Mouse (Mus musculus) natural killer cell, adult 2 months (primary cell): Measurements from ENCODE around the gene Clec5a.
"Not testable (repeated sequence)": the region's sequence is repeated elsewhere in the genome, so short reads cannot be mapped to it uniquely, and the experiment has no call there.

ENCODE experiments used
- DNase-seq, 2 experiments: peaks; one replicate each; pipeline ENCODE4 v3.0.0; 2022; ENCODE audit warnings: low spot score in 2 of 2

Gene Clec5a

DNA sequence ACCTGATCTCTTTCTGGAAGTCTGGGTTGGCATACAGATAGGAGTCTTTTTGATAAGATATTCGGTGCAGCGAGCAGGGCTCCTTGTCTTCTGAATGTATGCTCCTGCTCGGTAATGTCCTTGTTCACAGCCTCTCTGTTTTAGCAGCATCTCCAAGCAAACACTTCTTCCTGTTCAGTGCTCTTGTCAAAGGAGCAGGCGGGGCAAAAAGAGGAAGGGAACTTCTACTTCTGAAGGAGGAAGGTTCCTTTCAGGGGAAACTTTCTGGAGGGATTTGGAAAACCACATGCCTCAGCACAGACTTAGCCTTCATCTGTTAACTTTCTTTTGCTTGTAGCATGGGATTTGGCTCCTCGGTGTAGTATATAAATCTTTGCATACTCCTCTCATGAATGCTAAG, at the start of gene Clec5a:
Gene Clec5a, minus strand, starts transcription at position 177 of the 400 bp plus-strand sequence.
- no peak for DNase-seq

DNA sequence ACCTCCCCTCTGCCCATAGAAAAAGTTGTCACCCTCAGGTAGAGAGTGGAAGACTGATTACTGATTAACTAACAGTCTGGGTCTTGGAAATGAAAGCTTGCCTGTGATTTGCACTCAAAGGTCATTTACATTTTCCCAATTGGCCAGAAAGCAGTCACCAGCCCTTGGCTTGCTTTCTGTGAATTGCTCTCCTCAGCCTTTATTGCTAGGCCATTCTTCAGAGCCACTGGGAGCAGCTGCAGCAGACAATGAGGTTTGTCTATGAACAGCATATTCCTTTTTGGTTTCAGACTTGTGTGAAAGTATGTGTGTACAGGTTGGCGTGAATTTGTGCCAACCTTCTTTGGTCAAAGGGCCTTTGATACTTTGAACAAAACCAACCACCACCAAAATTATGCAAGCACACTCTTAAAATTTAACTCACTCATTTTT, 49.0 kb upstream of the Clec5a start:
- no peak for DNase-seq

DNA sequence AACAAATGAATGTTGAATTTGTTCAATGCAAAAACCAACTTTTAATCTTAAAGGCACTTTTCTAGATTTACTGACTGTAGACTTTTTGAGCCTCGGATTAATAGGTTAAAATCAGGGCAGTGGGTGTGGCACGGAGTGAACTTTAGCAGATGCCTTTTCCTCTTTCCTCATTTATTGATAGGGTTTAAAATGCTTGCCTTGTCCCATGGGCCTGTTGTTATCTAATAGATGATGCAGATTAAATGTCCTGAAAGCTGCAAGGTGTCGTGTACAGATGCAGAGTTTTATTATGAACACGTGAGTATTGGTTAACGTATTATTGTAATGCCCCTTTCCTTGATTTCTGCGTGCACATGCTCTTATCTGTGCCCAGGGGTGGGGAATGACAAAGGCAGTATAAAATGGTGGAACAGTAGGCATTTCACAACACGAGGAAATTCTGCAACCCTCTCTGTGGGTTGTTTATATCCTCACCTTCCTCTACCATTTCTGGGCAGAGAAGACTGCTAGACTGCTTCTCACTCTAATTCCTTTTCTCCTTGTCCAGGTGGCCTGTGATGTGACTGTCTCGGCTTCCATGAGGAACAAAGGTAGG, 42.9 kb upstream of the Clec5a start, which contains the start of gene Mgam:
Gene Mgam, plus strand, starts transcription at position 426 of the 595 bp plus-strand sequence.
- no peak for DNase-seq

DNA sequence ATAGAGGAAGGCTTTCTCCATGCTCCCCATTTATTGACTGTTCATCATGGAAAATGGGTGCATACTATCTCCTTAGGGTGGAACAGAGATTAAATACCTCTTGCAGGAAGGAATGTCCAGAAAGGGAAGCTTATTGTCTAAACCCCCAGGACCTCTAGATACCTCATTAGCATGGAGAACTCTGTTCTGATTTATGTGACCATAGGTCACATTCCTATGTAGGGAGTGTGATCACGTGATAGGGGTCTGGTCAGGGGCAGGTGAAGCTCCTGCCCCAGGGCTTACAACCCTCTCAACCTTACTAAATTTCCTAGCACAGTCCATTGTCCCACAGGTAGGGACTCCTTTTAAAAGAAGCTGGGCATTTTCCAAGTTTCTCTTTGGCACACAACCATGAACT, 40.5 kb upstream of the Clec5a start:
- no peak for DNase-seq

DNA sequence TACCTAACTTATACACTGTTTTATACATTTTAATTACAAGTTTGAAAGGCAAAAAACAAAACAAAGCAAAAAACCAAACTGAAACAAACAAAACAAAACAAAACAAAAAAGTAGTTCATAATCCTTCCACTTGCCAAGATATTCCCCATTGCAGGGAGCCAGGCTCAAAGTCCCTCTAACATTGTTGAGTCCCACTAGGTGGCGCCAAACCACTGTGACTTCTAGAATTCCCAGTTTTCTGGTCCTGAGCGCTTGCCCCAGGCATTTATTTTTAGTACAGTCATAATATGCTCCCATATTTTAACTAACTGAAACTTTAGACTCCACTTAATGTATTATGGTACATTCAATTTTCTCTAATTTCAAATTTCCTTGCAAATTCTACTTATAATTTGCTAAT, 32.3 kb upstream of the Clec5a start:
- peak in 1 of 2 experiments; percentile 6 for DNase-seq

DNA sequence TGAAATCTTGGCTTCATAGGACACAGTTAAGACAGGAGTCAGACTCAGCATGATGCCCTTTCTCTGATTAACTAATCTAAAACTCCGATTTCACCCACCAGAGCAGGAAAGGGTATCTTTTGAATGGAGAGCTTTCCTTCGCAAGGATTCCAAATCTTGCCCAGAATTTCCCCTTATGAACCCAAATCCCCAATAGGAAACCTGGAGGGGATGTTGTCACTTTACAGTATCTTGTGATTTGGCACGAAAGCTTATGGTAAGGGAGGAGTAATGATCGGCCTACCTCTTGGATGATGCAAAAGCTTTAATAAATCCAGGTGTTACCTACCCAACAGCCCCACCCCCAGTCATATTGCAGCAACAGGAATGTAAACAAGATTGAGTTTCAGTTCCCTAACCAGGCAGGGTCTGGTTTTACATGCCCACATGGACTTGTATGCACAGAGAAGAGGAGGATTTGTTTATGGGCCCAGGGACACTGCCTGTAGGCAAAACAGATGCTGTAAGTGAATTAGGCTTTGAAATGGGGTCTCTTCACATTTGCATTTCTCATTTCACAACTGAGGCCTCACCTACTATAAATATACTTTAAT, 27.7 kb upstream of the Clec5a start, which contains the start of gene Tas2r138:
Gene Tas2r138, minus strand, starts transcription at position 51 of the 593 bp plus-strand sequence.
- DNase-seq = no peak

DNA sequence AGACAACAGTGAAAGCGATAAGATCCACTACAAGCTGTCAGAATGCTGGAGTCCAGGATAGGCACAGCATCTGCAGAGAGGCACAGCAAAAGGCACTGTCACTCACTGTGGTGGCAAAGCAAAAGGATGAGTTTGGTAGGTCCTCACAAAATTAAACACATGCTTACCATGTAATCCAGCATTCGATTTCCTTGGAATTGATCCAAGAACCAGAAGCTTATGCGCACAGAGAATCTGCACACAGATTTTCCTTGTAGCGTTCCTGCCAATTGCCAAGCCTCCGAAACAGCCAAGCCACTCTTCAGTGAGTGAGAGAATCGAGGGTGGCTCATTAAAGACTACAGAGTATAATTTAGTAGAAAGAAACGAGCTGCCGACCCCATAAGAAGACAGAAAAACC, 24.6 kb upstream of the Clec5a start:
- no peak for DNase-seq

DNA sequence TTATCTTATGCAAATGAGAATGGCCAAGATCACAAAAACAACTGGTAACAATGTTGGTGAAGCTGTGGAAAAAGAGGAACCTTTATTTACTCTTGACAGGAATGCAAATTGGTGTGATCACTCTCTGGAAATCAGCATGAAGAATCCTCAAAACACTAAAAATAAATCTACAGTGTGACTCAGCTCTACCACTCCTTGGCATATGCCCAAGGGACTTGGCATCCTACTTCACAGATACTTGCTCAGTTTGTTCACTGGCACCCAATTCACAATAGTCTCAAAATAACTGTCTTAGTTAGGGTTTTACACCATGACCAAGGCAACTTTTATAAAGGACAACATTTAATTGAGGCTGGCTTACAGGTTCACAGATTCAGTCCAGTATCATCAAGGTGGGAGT, 21.8 kb upstream of the Clec5a start:
- DNase-seq = no peak

DNA sequence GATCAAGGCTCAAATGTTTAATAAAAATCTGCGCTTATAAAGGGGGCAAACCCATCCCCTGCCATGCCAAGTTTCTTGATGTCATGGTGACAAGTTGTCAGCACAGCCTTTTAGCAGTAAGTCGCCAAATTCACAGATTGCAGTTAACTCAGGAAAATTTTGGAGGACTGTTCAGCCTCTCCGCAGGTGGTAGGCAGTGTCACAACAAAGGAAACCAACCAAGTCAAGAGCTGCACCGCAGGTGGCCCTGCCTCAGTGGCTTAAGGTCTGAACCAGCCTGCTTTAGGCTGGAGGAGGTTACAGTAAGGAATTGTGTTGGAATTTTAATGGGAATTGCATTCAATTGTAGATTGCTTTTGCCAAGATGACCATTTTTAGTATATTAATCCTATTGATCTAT, 12.9 kb upstream of the Clec5a start:
- not testable (repeated sequence) for DNase-seq

DNA sequence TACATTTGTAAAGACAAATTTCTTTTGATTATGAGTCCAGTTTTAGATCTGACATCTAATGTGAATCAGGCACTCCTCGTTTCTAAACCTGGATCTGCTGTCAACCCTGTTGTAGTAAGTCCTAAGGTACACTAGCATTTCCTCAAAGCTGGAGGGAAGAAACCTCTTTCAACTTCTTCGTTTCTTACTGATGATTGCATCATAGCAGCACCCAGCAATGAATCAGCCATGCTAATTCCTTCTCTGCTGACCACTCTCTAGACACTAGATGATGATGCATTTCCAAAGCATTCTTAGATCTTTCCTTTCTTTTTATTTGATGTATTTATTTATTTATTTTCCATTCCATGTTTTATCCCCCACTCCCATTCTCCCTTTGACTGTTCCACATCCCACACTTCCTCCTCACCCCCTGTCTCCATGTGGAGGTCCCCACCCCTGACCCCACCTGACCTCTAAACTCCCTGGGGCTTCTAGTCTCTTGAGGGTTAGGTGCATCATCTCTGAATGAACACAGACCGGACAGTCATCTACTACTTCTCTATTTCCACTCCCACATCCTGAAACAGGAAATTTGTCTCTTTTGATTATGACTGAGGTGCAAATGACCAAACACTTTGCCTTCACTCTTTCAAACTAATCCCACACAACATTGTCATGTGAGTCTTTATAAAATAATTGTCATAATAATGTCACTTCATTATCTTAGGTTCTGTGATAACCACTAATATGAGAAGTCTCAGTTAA, 9.4 kb upstream of the Clec5a start:
- no peak for DNase-seq

DNA sequence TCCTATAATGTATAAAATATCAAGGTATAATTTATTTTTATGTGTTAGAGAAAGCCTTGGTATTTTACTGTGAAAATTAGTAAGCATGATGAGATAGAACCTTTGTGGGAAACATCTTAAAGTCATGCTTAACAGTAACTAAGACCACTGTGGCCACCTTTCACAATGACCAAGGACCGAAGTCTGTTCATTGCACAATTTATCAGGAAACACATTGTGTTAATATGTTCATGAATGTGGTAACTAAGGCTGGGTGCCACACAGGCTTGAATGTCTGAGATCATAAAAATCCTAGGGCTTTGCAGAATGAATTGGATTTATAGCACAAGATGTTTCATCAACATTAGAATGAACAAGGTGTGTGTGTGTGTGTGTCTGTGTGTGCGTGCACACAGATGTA, 2.7 kb upstream of the Clec5a start:
- DNase-seq = no peak

DNA sequence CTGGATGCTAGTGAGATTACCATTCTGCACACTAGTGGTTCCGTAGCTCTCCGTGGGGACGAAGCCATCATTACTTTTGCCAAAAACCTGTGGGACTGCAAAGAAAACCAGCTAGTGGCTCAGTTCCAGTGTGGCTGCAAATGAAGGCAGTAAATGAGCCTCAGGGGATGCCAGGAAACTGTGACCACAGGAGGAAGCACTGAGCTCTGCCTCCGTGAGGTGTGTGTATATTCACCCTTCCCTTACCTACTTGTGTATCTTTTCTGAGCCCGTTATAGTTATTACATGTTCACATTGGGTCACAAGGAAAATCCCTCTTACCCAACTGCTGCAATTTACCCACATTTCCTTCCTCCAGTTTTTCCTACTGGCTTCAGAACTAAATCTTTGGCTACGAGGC, 1.3 kb downstream of the Clec5a start:
- no peak for DNase-seq

DNA sequence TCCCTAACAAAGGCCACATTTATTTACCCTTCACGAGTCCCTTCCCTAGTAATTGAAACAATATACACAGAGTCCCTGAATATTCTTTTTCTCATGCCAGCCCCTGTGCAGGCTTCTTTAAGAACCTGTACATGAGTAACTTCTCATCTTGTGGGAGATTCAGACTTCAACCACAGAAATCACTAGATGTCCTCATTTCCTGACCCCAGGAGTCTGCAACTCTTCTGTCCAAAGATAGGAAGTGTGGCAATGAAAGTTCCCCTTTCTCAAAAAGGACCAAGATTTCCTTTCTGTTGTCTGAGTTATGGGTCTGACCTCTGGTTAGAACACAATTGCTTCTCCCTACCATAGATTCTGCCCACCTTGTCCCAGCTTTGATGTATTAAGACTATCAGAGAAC, 9.3 kb downstream of the Clec5a start:
- DNase-seq = no peak

DNA sequence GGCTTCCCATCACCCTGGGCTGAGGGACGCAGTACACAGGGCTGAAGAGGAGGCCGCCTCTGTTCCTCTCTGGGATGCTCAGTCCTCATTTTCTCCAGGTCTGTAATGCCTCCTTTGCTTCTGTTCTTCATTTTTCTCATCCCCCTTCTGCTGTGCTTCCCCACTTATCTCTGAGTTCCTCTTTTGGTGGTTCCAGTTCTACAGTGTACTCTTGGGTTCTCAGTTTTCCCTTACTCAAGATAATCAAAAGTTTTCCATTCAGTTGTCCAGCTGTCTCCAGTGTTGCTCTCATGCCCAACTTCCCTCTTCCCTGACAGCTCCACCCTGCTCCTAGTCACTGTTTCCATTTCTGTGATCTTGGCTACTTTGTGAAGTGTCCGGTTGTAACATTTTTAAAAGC, 12.0 kb downstream of the Clec5a start:
- no peak for DNase-seq

DNA sequence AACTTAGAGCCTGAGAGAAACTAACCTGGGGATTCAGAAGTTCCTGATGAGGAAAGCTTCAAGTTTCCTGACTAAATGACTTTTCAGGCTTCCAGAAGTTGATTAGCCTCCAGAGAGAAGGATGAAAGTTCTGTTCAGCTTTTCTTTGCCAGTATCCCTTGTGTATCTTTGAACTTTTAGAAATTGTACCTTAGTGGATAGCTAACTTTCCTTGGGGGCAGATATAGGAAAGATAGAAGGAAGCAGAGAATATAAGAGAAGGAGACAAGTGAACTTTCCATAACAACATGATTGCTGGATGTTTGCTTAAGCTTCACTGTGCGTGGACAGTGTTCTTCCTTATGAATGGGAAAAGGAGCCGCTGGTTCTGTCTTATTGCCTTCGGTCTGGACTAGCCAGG, 16.4 kb downstream of the Clec5a start, which contains the start of gene Olfr460:
Gene Olfr460, plus strand, starts transcription at position 301 of the 400 bp plus-strand sequence.
- no peak for DNase-seq

DNA sequence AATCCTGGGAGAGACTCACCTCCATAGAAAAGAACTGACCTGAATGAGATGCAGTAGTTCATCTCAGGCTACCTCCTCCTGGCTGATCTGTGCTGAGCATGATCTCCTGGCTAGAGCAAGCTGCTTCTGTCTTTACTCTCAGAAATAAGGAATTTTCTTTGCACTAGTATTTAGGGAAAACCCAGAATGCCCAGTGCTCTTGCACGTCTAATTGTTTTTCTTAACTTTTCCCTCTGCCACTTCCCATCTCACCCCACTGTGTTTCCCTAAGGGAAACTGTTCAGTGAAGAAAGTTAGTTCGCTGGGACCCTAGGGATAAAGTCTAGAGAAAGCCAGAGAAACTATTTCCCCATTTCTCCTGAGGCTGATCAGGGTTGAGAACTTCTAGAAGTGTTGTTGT, 30.7 kb downstream of the Clec5a start, which contains the start of gene Olfr461:
Gene Olfr461, minus strand, starts transcription at position 101 of the 400 bp plus-strand sequence.
- no peak for DNase-seq

DNA sequence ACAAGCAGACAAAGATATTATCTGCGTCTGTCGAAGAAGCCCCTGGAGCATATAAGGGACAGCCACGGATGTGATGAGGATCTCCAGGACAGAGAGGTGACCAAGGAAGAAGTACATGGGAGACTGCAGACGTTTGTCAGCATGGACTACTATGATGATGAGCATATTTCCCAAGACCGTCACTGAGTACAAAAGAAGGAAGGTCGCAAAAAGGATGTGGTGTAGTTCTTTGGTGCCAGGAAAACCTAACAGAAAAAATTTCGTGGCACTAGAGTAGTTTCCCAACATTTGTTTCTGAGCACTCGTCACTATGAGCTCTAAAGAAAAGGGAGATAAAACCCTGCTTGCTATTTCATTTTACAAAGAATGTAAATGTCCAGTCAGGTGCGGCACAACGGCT, 40.9 kb downstream of the Clec5a start:
- DNase-seq = no peak
